17 mouse cellular contexts compared by ENCODE assay signal in the genomic region with DNA sequence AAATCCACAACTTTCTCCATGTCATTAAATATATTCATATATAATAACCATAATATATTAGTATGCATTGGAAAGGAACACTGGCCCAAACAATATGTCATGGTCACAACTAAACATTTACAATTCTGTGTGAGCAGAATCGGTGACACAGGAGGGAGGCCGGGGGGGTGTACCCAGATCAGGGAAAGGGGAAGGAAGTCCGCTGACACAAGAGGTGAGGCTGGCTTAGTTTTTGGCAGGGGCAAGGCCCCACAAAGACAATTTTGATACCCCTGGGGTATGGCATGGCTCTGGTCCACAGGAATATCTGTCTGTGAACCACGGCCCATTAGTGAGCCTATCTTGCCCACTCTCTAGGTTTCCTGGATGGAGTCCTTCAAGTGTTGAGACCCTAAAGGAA.
DNase-seq lines count a peak whose midpoint lies in the region; ATAC-seq and TF ChIP-seq lines count a peak whose summit lies in the region.
"Had no signal": no experiment of that assay in that cellular context is flagged by ENCODE, and none has a peak within 500 bp of the region (broad histone marks: within the 10 kb centered on the region; RNA-seq: fewer than 3 reads in every experiment).

No protein-coding gene starts in this region.

- WGBS in thymus, adult 2 months = 53% methylated on average over 4 of the region's 4 CpGs

- H3K27me3 ChIP-seq in thymus, adult 2 months (ENCODE audit: control insufficient read depth, insufficient read depth, low read length) = no peaks in the 10 kb centered on the region
- H3K27me3 ChIP-seq: embryonic facial prominence, embryonic 13.5 days; forebrain, embryonic 12.5 days; heart, embryonic 12.5 days had no signal

- TF ChIP-seq POLR2A in thymus, adult 2 months (IDR thresholded peaks at IDR 0.05; ENCODE audit: control insufficient read depth, extremely low read depth, insufficient read depth, low read length, poor library complexity) = no peak

- H3K27ac ChIP-seq in thymus, adult 2 months (ENCODE audit: control insufficient read depth, insufficient read depth, low read length) = peak overlapping the region; percentile 45; the same call in 1 of the 2 replicates
- H3K27ac ChIP-seq: forebrain, embryonic 12.5 days had no signal

- peaks cover 86% of the 10 kb centered on the region for H3K4me1 ChIP-seq in thymus, adult 2 months (replicated peaks; ENCODE audit: control insufficient read depth, insufficient read depth, low read length)

- H3K4me3 ChIP-seq in thymus, adult 2 months (ENCODE audit: control insufficient read depth, insufficient read depth, low read length) = no peak overlapping the region
- H3K4me3 ChIP-seq: embryonic facial prominence, embryonic 13.5 days; forebrain, embryonic 12.5 days; heart, embryonic 12.5 days had no signal

- no peaks in the 10 kb centered on the region for H3K36me3 ChIP-seq in thymus, adult 2 months (ENCODE audit: control insufficient read depth, insufficient read depth, low read length)
- H3K36me3 ChIP-seq: embryonic facial prominence, embryonic 13.5 days had no signal

- no peak for DNase-seq in thymus, adult 2 months
- no peak for DNase-seq in thymus, postnatal 0 days (ENCODE audit: low spot score)
- no peak for DNase-seq in cerebellum, adult 18-20 months
- DNase-seq in testis, postnatal 14 days (ENCODE audit: low spot score) = no peak
- no peak for DNase-seq in gastrocnemius, postnatal 25 days
- DNase-seq: adrenal gland, adult 8-10 months; adrenal gland, postnatal 36 days; cerebellum, adult 8-10 months; cerebellum, postnatal 14 days; gastrocnemius, postnatal 10 days had no signal

- no peak for TF ChIP-seq CTCF in thymus, adult 2 months (IDR thresholded peaks at IDR 0.05; ENCODE audit: borderline replicate concordance, control insufficient read depth, extremely low read depth, insufficient read depth, low read length, poor library complexity)

- peak; percentile 68 to 70 for ATAC-seq in hematopoietic stem cell, adult 5-6 weeks (replicated peaks in 1 of 2; ENCODE audit: insufficient read depth in 1 of 2, low FRiP score in 2 of 2, low TSS enrichment in 1 of 2, low read depth in 1 of 2, poor library complexity in 2 of 2, severe bottlenecking in 2 of 2)
- peak; percentile 79 for ATAC-seq in megakaryocyte, adult 5-6 weeks (ENCODE audit: poor library complexity, severe bottlenecking)
- ATAC-seq: forebrain, embryonic 16.5 days; hindbrain, embryonic 16.5 days had no signal
